ENCODE assay signal across 15 mouse cellular contexts in the genomic region with DNA sequence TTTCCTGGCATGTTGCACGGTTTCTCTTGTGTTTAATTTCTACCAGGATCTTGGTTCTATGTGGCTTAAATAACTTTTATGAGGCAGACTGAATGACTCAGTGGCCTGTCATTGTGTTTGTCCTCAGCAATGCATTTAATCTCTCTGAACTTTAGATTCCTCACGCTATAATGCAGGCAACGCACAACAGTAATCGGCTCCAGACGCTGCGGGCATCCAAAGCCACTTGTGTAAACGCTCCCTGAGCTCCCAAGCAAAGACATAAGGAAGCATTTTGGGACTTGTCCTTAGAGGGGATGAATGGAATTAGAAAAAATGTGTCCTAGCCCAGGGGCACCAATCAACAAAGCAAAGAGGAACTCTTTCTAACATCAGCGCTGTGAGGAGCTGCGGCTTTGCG. TPM values are rescaled to one million over a fixed set of nuclear protein-coding genes. Genes with fewer than 3 reads are reported as not detected.
DNase-seq lines count a peak whose midpoint lies in the region; ATAC-seq and TF ChIP-seq lines count a peak whose summit lies in the region.
"Had no signal": no experiment of that assay in that cellular context is flagged by ENCODE, and none has a peak within 500 bp of the region (broad histone marks: within the 10 kb centered on the region; RNA-seq: fewer than 3 reads in every experiment).

No protein-coding gene starts in this region.

- H3K36me3 ChIP-seq in ES-E14 (ENCODE audit: control insufficient read depth, insufficient read depth, low read length, poor library complexity, severe bottlenecking): no peaks in the 10 kb centered on the region
- no peaks in the 10 kb centered on the region for H3K36me3 ChIP-seq in embryonic facial prominence, embryonic 15.5 days
- H3K36me3 ChIP-seq: forebrain, embryonic 12.5 days; kidney, embryonic 15.5 days had no signal

- ATAC-seq in embryonic facial prominence, embryonic 15.5 days (ENCODE audit: insufficient number of reproducible peaks, low FRiP score, low TSS enrichment, low read depth): peak; percentile 60
- no peak for ATAC-seq in megakaryocyte, adult 5-6 weeks (ENCODE audit: poor library complexity, severe bottlenecking)

- H3K27me3 ChIP-seq in embryonic facial prominence, embryonic 15.5 days: no peaks in the 10 kb centered on the region
- H3K27me3 ChIP-seq: forebrain, embryonic 12.5 days; kidney, embryonic 15.5 days had no signal

- H3K9ac ChIP-seq in ES-E14 (ENCODE audit: insufficient read depth, low read depth, low read length, poor library complexity, severe bottlenecking): no peak overlapping the region
- H3K9ac ChIP-seq in embryonic facial prominence, embryonic 15.5 days: no peak overlapping the region
- H3K9ac ChIP-seq: forebrain, embryonic 12.5 days; kidney, embryonic 15.5 days had no signal

- no peak overlapping the region for H3K4me2 ChIP-seq in embryonic facial prominence, embryonic 15.5 days (replicated peaks)
- H3K4me2 ChIP-seq: forebrain, embryonic 12.5 days; kidney, embryonic 15.5 days had no signal

- DNase-seq in heart, adult 11 months: peak; percentile 57
- no peak for DNase-seq in heart, adult 8-10 months (ENCODE audit: low spot score)
- DNase-seq in ES-E14 (ENCODE audit: low read depth, low spot score): peak; percentile 24
- peak; percentile 24 for DNase-seq in mesoderm, embryonic 11.5 days (ENCODE audit: low read depth, low spot score)
- DNase-seq in cerebellum, adult 18-20 months: no peak
- DNase-seq in left cerebral cortex, adult 9 months (ENCODE audit: low spot score in 2 of 2): no peak
- DNase-seq: cerebellum, postnatal 14 days; lung, postnatal 10 days; thymus, postnatal 25 days had no signal

- 13% methylated on average over 10 of the region's 10 CpGs for WGBS in embryonic facial prominence, embryonic 15.5 days

- H3K4me3 ChIP-seq in ES-E14 (ENCODE audit: insufficient read depth in 1 of 2, low read depth in 1 of 2, low read length in 2 of 2, poor library complexity in 1 of 2, severe bottlenecking in 1 of 2): no peak overlapping the region
- H3K4me3 ChIP-seq in embryonic facial prominence, embryonic 15.5 days (replicated peaks): no peak overlapping the region
- H3K4me3 ChIP-seq: forebrain, embryonic 12.5 days; kidney, embryonic 15.5 days; left cerebral cortex, adult 2 months had no signal

- no peak overlapping the region; the same call in 1 of the 2 replicates for H3K27ac ChIP-seq in ES-E14 (ENCODE audit: insufficient read depth, low read depth, low read length, poor library complexity, severe bottlenecking)
- peak overlapping the region; percentile 89 for H3K27ac ChIP-seq in embryonic facial prominence, embryonic 15.5 days (replicated peaks)
- H3K27ac ChIP-seq: forebrain, embryonic 12.5 days; kidney, embryonic 15.5 days; left cerebral cortex, adult 2 months had no signal

- in situ Hi-C loops in ES-E14 (cut with MboI; ENCODE audit: low sequenced_read_pairs in 2 of 2, unreplicated experiment in 2 of 2): no loop called here

- peaks cover 0 to 1% of the 10 kb centered on the region in 2 experiments; a peak in 1 of 4 replicates for H3K4me1 ChIP-seq in ES-E14 (ENCODE audit: control insufficient read depth in 2 of 2, insufficient read depth in 2 of 2, low read length in 2 of 2, poor library complexity in 1 of 2)
- peaks cover 59% of the 10 kb centered on the region for H3K4me1 ChIP-seq in embryonic facial prominence, embryonic 15.5 days

- H3K9me3 ChIP-seq in ES-E14 (ENCODE audit: control insufficient read depth, insufficient read depth, low read depth, low read length): no peaks in the 10 kb centered on the region
- no peaks in the 10 kb centered on the region for H3K9me3 ChIP-seq in embryonic facial prominence, embryonic 15.5 days (replicated peaks)
- H3K9me3 ChIP-seq: forebrain, embryonic 12.5 days; kidney, embryonic 15.5 days had no signal

TF ChIP-seq in ES-E14, 5 proteins besides CTCF, POLR2A, EP300 and RAD21:
- no peak for TF ChIP-seq HCFC1 (IDR thresholded peaks at IDR 0.05; ENCODE audit: borderline replicate concordance, insufficient read depth, low read length)
- no peak for TF ChIP-seq ZNF384 (IDR thresholded peaks at IDR 0.05; ENCODE audit: low read depth, low read length)
- TF ChIP-seq ZC3H11A (IDR thresholded peaks at IDR 0.05; ENCODE audit: borderline replicate concordance, low read depth, low read length): no peak
- TF ChIP-seq MAFK (IDR thresholded peaks at IDR 0.05; ENCODE audit: insufficient read depth, low read depth, low read length): no peak
- no peak for TF ChIP-seq CHD2 (IDR thresholded peaks at IDR 0.05; ENCODE audit: low read depth, low read length)
TF ChIP-seq in ES-E14: peak in this region for 0.

RNA-seq across cellular contexts. Expression of gene Calml3, which starts 57.6 kb away (rescaled TPM):
- not detected for total RNA-seq in heart, adult 8-10 months (2022)
- total RNA-seq in ES-E14 (2012; rRNA removed): not detected in 2 replicates
- polyA plus RNA-seq in embryonic facial prominence, embryonic 15.5 days (2015; fragmentation: Nextera tagmentation; extraction: Ambion mirVana): 31.3 and 33.6 TPM in 2 replicates
- total RNA-seq in megakaryocyte, adult 5-6 weeks (2015): not detected in 2 replicates
- total RNA-seq in megakaryocyte, adult 5-6 weeks (2017): not detected in 2 replicates
- total RNA-seq: hematopoietic stem cell, adult 5-6 weeks; left cerebral cortex, adult 2 months had no signal
- polyA plus RNA-seq: forebrain, embryonic 12.5 days had no signal

Comparison
In these comparisons a context has a peak if more than half of its experiments do, and no peak if none do; other contexts are left out.
1. DNase-seq: peak in heart, adult 11 months (single experiment), ES-E14 (single experiment) and mesoderm, embryonic 11.5 days (single experiment); none in heart, adult 8-10 months (single experiment), cerebellum, adult 18-20 months (0 of 2) and left cerebral cortex, adult 9 months (0 of 2).